Mouse (Mus musculus): ENCODE results near the gene Cth. TPM values are rescaled to one million over a fixed set of nuclear protein-coding genes. Genes with fewer than 3 reads are reported as not detected.

Gene Cth
- total and polyA plus RNA-seq, 2 experiments: 446 to 1,116 TPM

GRCm38 (mm10) chr3:157881992-157882391, 42.9 kb downstream of the Cth start:
- Histone ChIP-seq H3K36me3 (ENCODE audit: control insufficient read depth, insufficient read depth, low read length) (no peaks in the 10 kb centered on the region), H3K4me3 (ENCODE audit: insufficient read depth, low read depth, low read length) (no peak overlapping the region), H3K27ac (replicated peaks; ENCODE audit: insufficient read depth, low read depth, low read length) (no peak overlapping the region), H3K9ac (ENCODE audit: low read depth, low read length) (no peak overlapping the region), H3K27me3 (ENCODE audit: control insufficient read depth, insufficient read depth, low read length) (no peaks in the 10 kb centered on the region), H3K4me1 (ENCODE audit: control insufficient read depth, insufficient read depth, low read length) (no peaks in the 10 kb centered on the region; the same call in none of the 2 replicates), H3K79me2 (ENCODE audit: control insufficient read depth, insufficient read depth, low read length) (no peaks in the 10 kb centered on the region)
- TF ChIP-seq POLR2A (IDR thresholded peaks at IDR 0.05; ENCODE audit: extremely low read depth, insufficient read depth, low read length) (no peak), CTCF (IDR thresholded peaks at IDR 0.05; ENCODE audit: low read depth, low read length) (no peak)
- 15% methylated on average over 3 of the region's 3 CpGs for WGBS
- DNase-seq (ENCODE audit: extremely low read depth, low read depth, low spot score): peak; percentile 81

DNA sequence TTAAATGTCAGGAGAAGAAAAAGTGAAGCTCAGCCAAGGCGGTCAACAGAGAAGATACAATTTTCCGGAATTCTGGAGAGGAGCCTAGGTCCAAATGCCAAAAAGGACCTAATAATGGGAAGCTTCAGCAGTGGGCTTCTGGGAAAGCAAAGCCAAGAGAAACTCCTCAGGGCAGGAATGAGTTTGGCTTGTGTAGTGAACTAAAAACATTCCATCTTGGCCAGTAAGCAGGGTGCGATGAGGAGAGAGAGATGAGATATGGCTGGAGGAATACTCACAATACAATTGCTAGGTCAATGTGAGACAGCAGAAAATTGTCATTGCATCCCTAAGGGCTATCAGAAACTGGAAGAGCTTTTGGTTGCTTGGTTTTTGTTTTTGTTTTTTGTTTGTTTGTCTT, 43.9 kb downstream of the Cth start:
- no peaks in the 10 kb centered on the region for H3K36me3 ChIP-seq (ENCODE audit: control insufficient read depth, insufficient read depth, low read length)
- H3K27ac ChIP-seq (replicated peaks; ENCODE audit: insufficient read depth, low read depth, low read length): no peak overlapping the region
- no peaks in the 10 kb centered on the region; the same call in none of the 2 replicates for H3K4me1 ChIP-seq (ENCODE audit: control insufficient read depth, insufficient read depth, low read length)
- TF ChIP-seq CTCF (IDR thresholded peaks at IDR 0.05; ENCODE audit: low read depth, low read length) (no peak), POLR2A (IDR thresholded peaks at IDR 0.05; ENCODE audit: extremely low read depth, insufficient read depth, low read length) (no peak)
- H3K9ac ChIP-seq (ENCODE audit: low read depth, low read length): no peak overlapping the region
- H3K4me3 ChIP-seq (ENCODE audit: insufficient read depth, low read depth, low read length): no peak overlapping the region
- H3K27me3 ChIP-seq (ENCODE audit: control insufficient read depth, insufficient read depth, low read length): no peaks in the 10 kb centered on the region
- H3K79me2 ChIP-seq (ENCODE audit: control insufficient read depth, insufficient read depth, low read length): no peaks in the 10 kb centered on the region
- 89% methylated on average over 3 of the region's 3 CpGs for WGBS
- DNase-seq (ENCODE audit: extremely low read depth, low read depth, low spot score): no peak

GRCm38 (mm10) chr3:157877847-157878246, 47.0 kb downstream of the Cth start:
- H3K79me2 ChIP-seq (ENCODE audit: control insufficient read depth, insufficient read depth, low read length): no peaks in the 10 kb centered on the region
- TF ChIP-seq POLR2A (IDR thresholded peaks at IDR 0.05; ENCODE audit: extremely low read depth, insufficient read depth, low read length) (no peak), CTCF (IDR thresholded peaks at IDR 0.05; ENCODE audit: low read depth, low read length) (no peak)
- no peak for DNase-seq (ENCODE audit: extremely low read depth, low read depth, low spot score)

DNA sequence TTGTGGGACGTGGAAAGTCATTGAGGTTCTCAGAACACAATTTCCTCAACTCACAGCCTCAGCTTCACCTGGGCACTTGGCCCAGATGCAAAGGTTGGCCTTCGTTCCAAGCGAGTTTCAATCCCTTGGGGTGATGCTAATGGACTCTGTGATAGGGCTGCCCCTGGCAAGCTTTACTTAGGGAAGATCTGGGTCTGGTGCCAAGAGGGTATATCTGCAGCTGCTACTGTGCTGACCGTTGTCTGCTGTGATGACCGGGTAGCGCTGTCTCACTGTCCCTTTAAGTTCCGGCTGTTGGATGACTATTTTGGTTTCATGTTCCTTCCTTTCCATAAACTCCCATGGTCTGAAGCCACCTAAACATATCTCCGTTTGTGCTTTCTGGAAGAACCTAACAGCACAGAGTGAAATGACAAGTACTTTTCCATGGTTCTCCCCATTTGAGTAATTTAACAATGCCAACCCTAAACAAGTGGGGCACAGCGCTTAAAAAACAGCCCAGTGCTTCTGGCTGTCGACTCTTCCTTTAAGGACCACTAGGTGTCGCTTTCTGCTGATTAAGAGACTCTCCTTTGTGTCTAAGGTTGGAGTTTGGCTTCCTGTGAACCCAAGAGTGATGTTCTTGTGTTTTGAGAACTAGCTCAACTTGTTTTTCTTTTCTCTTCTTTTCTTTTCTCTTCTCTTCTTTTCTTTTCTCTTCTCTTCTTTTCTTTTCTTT, 48.3 kb downstream of the Cth start:
- no peaks in the 10 kb centered on the region for H3K4me1 ChIP-seq (ENCODE audit: control insufficient read depth, insufficient read depth, low read length)
- no peak overlapping the region for H3K27ac ChIP-seq (replicated peaks; ENCODE audit: insufficient read depth, low read depth, low read length)
- no peaks in the 10 kb centered on the region for H3K27me3 ChIP-seq (ENCODE audit: control insufficient read depth, insufficient read depth, low read length)
- 36% methylated on average over 11 of the region's 11 CpGs for WGBS
- no peak overlapping the region for H3K9ac ChIP-seq (ENCODE audit: low read depth, low read length)
- no peak for TF ChIP-seq POLR2A (IDR thresholded peaks at IDR 0.05; ENCODE audit: extremely low read depth, insufficient read depth, low read length)
- peak; percentile 20; the same call in 1 of the 2 replicates for TF ChIP-seq CTCF (IDR thresholded peaks at IDR 0.05; ENCODE audit: low read depth, low read length)
- no peaks in the 10 kb centered on the region for H3K36me3 ChIP-seq (ENCODE audit: control insufficient read depth, insufficient read depth, low read length)
- no peak overlapping the region for H3K4me3 ChIP-seq (ENCODE audit: insufficient read depth, low read depth, low read length)
- H3K79me2 ChIP-seq (ENCODE audit: control insufficient read depth, insufficient read depth, low read length): no peaks in the 10 kb centered on the region
- DNase-seq (ENCODE audit: extremely low read depth, low read depth, low spot score): peak; percentile 62

More at GRCm38 (mm10) chr3:157877847-157878246, 47.0 kb downstream of the Cth start:
- no peaks in the 10 kb centered on the region for H3K36me3 ChIP-seq (ENCODE audit: control insufficient read depth, insufficient read depth, low read length)
- H3K27me3 ChIP-seq (ENCODE audit: control insufficient read depth, insufficient read depth, low read length): no peaks in the 10 kb centered on the region
- no peak overlapping the region for H3K4me3 ChIP-seq (ENCODE audit: insufficient read depth, low read depth, low read length)
- no peaks in the 10 kb centered on the region; the same call in none of the 2 replicates for H3K4me1 ChIP-seq (ENCODE audit: control insufficient read depth, insufficient read depth, low read length)
- H3K27ac ChIP-seq (replicated peaks; ENCODE audit: insufficient read depth, low read depth, low read length): no peak overlapping the region
- no peak overlapping the region for H3K9ac ChIP-seq (ENCODE audit: low read depth, low read length)

DNA sequence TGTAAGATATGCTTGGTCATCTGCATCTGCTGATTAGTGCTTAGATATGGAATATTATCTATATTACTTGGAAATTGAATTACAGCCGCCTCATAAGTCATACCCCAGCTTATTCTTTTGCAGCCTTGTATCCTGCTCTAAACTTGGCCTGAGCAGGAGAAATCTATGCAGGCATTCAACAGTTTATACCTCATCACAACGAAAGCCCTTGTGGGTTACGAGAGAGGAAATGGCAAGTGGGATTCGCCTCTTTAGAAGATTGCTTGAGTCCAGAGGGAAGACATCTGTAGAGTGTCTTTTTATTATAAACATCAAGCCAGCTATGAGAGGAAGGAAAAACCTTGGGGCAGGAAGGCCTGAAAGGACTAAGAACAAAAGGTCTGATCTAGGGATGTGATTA, 52.0 kb downstream of the Cth start:
- 78% methylated on average over 4 of the region's 4 CpGs for WGBS
- H3K36me3 ChIP-seq (ENCODE audit: control insufficient read depth, insufficient read depth, low read length): no peaks in the 10 kb centered on the region
- DNase-seq (ENCODE audit: extremely low read depth, low read depth, low spot score): no peak
- H3K9ac ChIP-seq (ENCODE audit: low read depth, low read length): no peak overlapping the region
- no peak overlapping the region for H3K27ac ChIP-seq (replicated peaks; ENCODE audit: insufficient read depth, low read depth, low read length)
- no peak overlapping the region for H3K4me3 ChIP-seq (ENCODE audit: insufficient read depth, low read depth, low read length)
- no peaks in the 10 kb centered on the region for H3K27me3 ChIP-seq (ENCODE audit: control insufficient read depth, insufficient read depth, low read length)
- H3K79me2 ChIP-seq (ENCODE audit: control insufficient read depth, insufficient read depth, low read length): no peaks in the 10 kb centered on the region
- no peak for TF ChIP-seq CTCF (IDR thresholded peaks at IDR 0.05; ENCODE audit: low read depth, low read length)
- TF ChIP-seq POLR2A (IDR thresholded peaks at IDR 0.05; ENCODE audit: extremely low read depth, insufficient read depth, low read length): no peak
- H3K4me1 ChIP-seq (ENCODE audit: control insufficient read depth, insufficient read depth, low read length): no peaks in the 10 kb centered on the region

DNA sequence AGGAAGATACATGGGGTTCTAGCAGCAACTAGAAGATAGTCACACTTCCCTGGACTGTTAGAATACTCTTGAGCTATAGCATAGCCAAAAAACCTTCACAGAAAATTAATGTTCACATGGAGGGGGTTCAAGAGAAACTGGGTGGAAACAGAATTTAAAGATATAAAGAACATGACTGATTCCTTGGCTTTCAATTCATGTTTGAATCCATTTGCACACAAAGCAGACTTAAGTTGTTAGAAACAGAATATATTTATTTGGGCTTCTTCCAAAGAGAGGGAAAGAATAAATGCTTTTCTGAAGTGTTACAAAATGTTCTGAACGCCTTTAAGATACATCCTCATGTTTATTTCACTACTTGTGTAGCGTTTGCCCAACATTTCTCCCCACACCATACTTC, 57.0 kb downstream of the Cth start:
- H3K27ac ChIP-seq (replicated peaks; ENCODE audit: insufficient read depth, low read depth, low read length): no peak overlapping the region
- H3K79me2 ChIP-seq (ENCODE audit: control insufficient read depth, insufficient read depth, low read length): no peaks in the 10 kb centered on the region
- no peak overlapping the region for H3K4me3 ChIP-seq (ENCODE audit: insufficient read depth, low read depth, low read length)
- no peak overlapping the region for H3K9ac ChIP-seq (ENCODE audit: low read depth, low read length)
- H3K36me3 ChIP-seq (ENCODE audit: control insufficient read depth, insufficient read depth, low read length): no peaks in the 10 kb centered on the region
- no peaks in the 10 kb centered on the region for H3K27me3 ChIP-seq (ENCODE audit: control insufficient read depth, insufficient read depth, low read length)
- DNase-seq (ENCODE audit: extremely low read depth, low read depth, low spot score): no peak
- no peaks in the 10 kb centered on the region for H3K4me1 ChIP-seq (ENCODE audit: control insufficient read depth, insufficient read depth, low read length)
- 85% methylated on average over 2 of the region's 2 CpGs for WGBS
- TF ChIP-seq CTCF (IDR thresholded peaks at IDR 0.05; ENCODE audit: low read depth, low read length) (no peak), POLR2A (IDR thresholded peaks at IDR 0.05; ENCODE audit: extremely low read depth, insufficient read depth, low read length) (no peak)

Data from liver, adult 2 months (tissue).